Mouse (Mus musculus) hindbrain, embryonic 13.5 days (tissue): ENCODE measurements at regions not wholly inside any gene's neighbourhood (a gene's known extent, or its start where the extent isn't known, plus 50 kb on each side); places are given as distances from the start of the nearest gene placed in this dataset.

Experiments
- ATAC-seq: fragments of 200-750 bp; cut with Nextera tagmentation; 2 replicates; pipeline ENCODE4 v1.8.0; 2017; ENCODE audit warnings: moderate TSS enrichment; ENCODE audit not compliant: low FRiP score
- H3K27ac ChIP-seq: fragments of 300-500 bp; sonication (generic); 2 replicates; pipeline ENCODE4 v1.5.1; 2015; ENCODE audit warnings: inconsistent platforms, mild to moderate bottlenecking, moderate library complexity
- H3K27me3 ChIP-seq: fragments of 300-500 bp; sonication (generic); 2 replicates; pipeline ENCODE4 v1.6.1; 2015; ENCODE audit warnings: mild to moderate bottlenecking, inconsistent platforms
- H3K36me3 ChIP-seq: fragments of 300-500 bp; sonication (generic); 2 replicates; pipeline ENCODE4 v1.6.1; 2015; ENCODE audit warnings: mild to moderate bottlenecking, inconsistent platforms
- H3K4me1 ChIP-seq: fragments of 300-500 bp; sonication (generic); replicated peaks from 2 replicates; pipeline ENCODE4 v1.6.1; 2015; ENCODE audit warnings: inconsistent platforms
- H3K4me2 ChIP-seq: fragments of 300-500 bp; sonication (generic); 2 replicates; pipeline ENCODE4 v1.6.1; 2015; ENCODE audit warnings: inconsistent platforms, mild to moderate bottlenecking, moderate library complexity
- H3K4me3 ChIP-seq: fragments of 300-500 bp; sonication (generic); 2 replicates; pipeline ENCODE4 v1.5.1; 2015; ENCODE audit warnings: mild to moderate bottlenecking, inconsistent platforms
- H3K9ac ChIP-seq: fragments of 300-500 bp; sonication (generic); 2 replicates; pipeline ENCODE4 v1.6.1; 2015; ENCODE audit warnings: mild to moderate bottlenecking, inconsistent platforms
- H3K9me3 ChIP-seq: fragments of 300-500 bp; sonication (generic); 2 replicates; pipeline ENCODE4 v1.6.1; 2016; ENCODE audit warnings: inconsistent platforms
- WGBS: fragments of 180-500 bp; shearing (Covaris S2); methylation state at CpG from one replicate; pipeline ENCODE4 v1.1.7; 2015; 5-methylcytosine and 5-hydroxymethylcytosine counted together

- no peak overlapping the region for H3K4me2 ChIP-seq
- no peaks in the 10 kb centered on the region for H3K36me3 ChIP-seq
- no peaks in the 10 kb centered on the region for H3K4me1 ChIP-seq
- H3K9me3 ChIP-seq, result no peaks in the 10 kb centered on the region
- H3K27me3 ChIP-seq, result no peaks in the 10 kb centered on the region
- no peak for ATAC-seq
- H3K4me3 ChIP-seq, result no peak overlapping the region
- no peak overlapping the region for H3K27ac ChIP-seq
- H3K9ac ChIP-seq, result no peak overlapping the region
- 88% methylated on average over 2 of the region's 2 CpGs for WGBS
These were observed 291.2 kb upstream of the Manea start for GRCm38 (mm10) chr4:26637859-26638258.

GRCm38 (mm10) chr4:26630553-26631206, 284.0 kb upstream of the Manea start:
- H3K36me3 ChIP-seq, result no peaks in the 10 kb centered on the region
- peak; percentile 57 for ATAC-seq
- H3K27me3 ChIP-seq, result no peaks in the 10 kb centered on the region
- WGBS, result 30% methylated on average over 1 of the region's 1 CpGs
- no peak overlapping the region for H3K27ac ChIP-seq
- H3K4me3 ChIP-seq, result no peak overlapping the region
- H3K9me3 ChIP-seq, result no peaks in the 10 kb centered on the region
- no peak overlapping the region for H3K9ac ChIP-seq
- H3K4me2 ChIP-seq, result no peak overlapping the region
- no peaks in the 10 kb centered on the region for H3K4me1 ChIP-seq

- Histone ChIP-seq H3K9me3 (no peaks in the 10 kb centered on the region), H3K27ac (no peak overlapping the region), H3K9ac (no peak overlapping the region), H3K27me3 (no peaks in the 10 kb centered on the region), H3K4me3 (no peak overlapping the region), H3K36me3 (no peaks in the 10 kb centered on the region), H3K4me1 (no peaks in the 10 kb centered on the region), H3K4me2 (no peak overlapping the region)
- ATAC-seq, result no peak
- whole genome bisulfite sequencing, result 80% methylated on average over 2 of the region's 2 CpGs
These were observed 283.0 kb upstream of the Manea start for GRCm38 (mm10) chr4:26629710-26630109.

GRCm38 (mm10) chr4:26627744-26628143, 281.1 kb upstream of the Manea start:
- Histone ChIP-seq H3K4me3 (no peak overlapping the region), H3K27ac (no peak overlapping the region), H3K36me3 (no peaks in the 10 kb centered on the region), H3K4me1 (no peaks in the 10 kb centered on the region), H3K27me3 (no peaks in the 10 kb centered on the region), H3K9ac (no peak overlapping the region), H3K9me3 (no peaks in the 10 kb centered on the region), H3K4me2 (no peak overlapping the region)
- no peak for ATAC-seq
- 90% methylated on average over 6 of the region's 6 CpGs for WGBS

- 66% methylated on average over 3 of the region's 3 CpGs for WGBS
- no peak overlapping the region for H3K27ac ChIP-seq
- H3K36me3 ChIP-seq, result no peaks in the 10 kb centered on the region
- H3K9me3 ChIP-seq, result no peaks in the 10 kb centered on the region
- no peak for ATAC-seq
- H3K27me3 ChIP-seq, result no peaks in the 10 kb centered on the region
- no peak overlapping the region for H3K9ac ChIP-seq
- no peak overlapping the region for H3K4me3 ChIP-seq
- no peak overlapping the region for H3K4me2 ChIP-seq
- no peaks in the 10 kb centered on the region for H3K4me1 ChIP-seq
These were observed 242.6 kb upstream of the Manea start for GRCm38 (mm10) chr4:26589081-26589869.

- Histone ChIP-seq H3K9ac (no peak overlapping the region), H3K4me3 (no peak overlapping the region), H3K9me3 (no peaks in the 10 kb centered on the region), H3K4me1 (no peaks in the 10 kb centered on the region), H3K27ac (no peak overlapping the region), H3K4me2 (no peak overlapping the region), H3K27me3 (no peaks in the 10 kb centered on the region), H3K36me3 (no peaks in the 10 kb centered on the region)
- ATAC-seq, result no peak
- WGBS, result 94% methylated on average over 3 of the region's 3 CpGs
These were observed 209.0 kb upstream of the Manea start for GRCm38 (mm10) chr4:26555690-26556089.

GRCm38 (mm10) chr4:26543833-26544232, 197.1 kb upstream of the Manea start:
- no peak overlapping the region for H3K27ac ChIP-seq
- H3K9me3 ChIP-seq, result no peaks in the 10 kb centered on the region
- H3K4me1 ChIP-seq, result no peaks in the 10 kb centered on the region
- H3K27me3 ChIP-seq, result no peaks in the 10 kb centered on the region
- no peak overlapping the region for H3K4me3 ChIP-seq
- no peaks in the 10 kb centered on the region for H3K36me3 ChIP-seq
- no peak overlapping the region for H3K9ac ChIP-seq
- no peak overlapping the region for H3K4me2 ChIP-seq
- ATAC-seq, result 0 out of 2 replicates have a peak, but pooled peaks have one; percentile 68
- 65% methylated on average over 1 of the region's 1 CpGs for WGBS

- WGBS, result 56% methylated on average over 2 of the region's 2 CpGs
- no peaks in the 10 kb centered on the region for H3K36me3 ChIP-seq
- no peak overlapping the region for H3K9ac ChIP-seq
- H3K4me1 ChIP-seq, result no peaks in the 10 kb centered on the region
- H3K4me2 ChIP-seq, result no peak overlapping the region
- no peaks in the 10 kb centered on the region for H3K27me3 ChIP-seq
- H3K4me3 ChIP-seq, result no peak overlapping the region
- H3K9me3 ChIP-seq, result no peaks in the 10 kb centered on the region
- no peak overlapping the region for H3K27ac ChIP-seq
- no peak for ATAC-seq
These were observed 195.8 kb upstream of the Manea start for GRCm38 (mm10) chr4:26542511-26542910.

- H3K27ac ChIP-seq, result no peak overlapping the region
- no peak overlapping the region for H3K4me2 ChIP-seq
- H3K4me1 ChIP-seq, result no peaks in the 10 kb centered on the region
- 90% methylated on average over 5 of the region's 5 CpGs for WGBS
- no peaks in the 10 kb centered on the region for H3K9me3 ChIP-seq
- H3K36me3 ChIP-seq, result no peaks in the 10 kb centered on the region
- no peak overlapping the region for H3K9ac ChIP-seq
- H3K27me3 ChIP-seq, result no peaks in the 10 kb centered on the region
- no peak overlapping the region for H3K4me3 ChIP-seq
- ATAC-seq, result no peak
These were observed 161.3 kb upstream of the Manea start for GRCm38 (mm10) chr4:26508004-26508403.

- no peak overlapping the region for H3K4me2 ChIP-seq
- H3K27me3 ChIP-seq, result no peaks in the 10 kb centered on the region
- H3K9ac ChIP-seq, result no peak overlapping the region
- ATAC-seq, result no peak
- no peak overlapping the region for H3K27ac ChIP-seq
- H3K36me3 ChIP-seq, result no peaks in the 10 kb centered on the region
- no peak overlapping the region for H3K4me3 ChIP-seq
- no peaks in the 10 kb centered on the region for H3K9me3 ChIP-seq
- H3K4me1 ChIP-seq, result no peaks in the 10 kb centered on the region
These were observed 147.6 kb upstream of the Manea start for GRCm38 (mm10) chr4:26494262-26494661.

- H3K9me3 ChIP-seq, result no peaks in the 10 kb centered on the region
- no peak overlapping the region for H3K27ac ChIP-seq
- H3K4me3 ChIP-seq, result no peak overlapping the region
- no peak for ATAC-seq
- no peaks in the 10 kb centered on the region for H3K27me3 ChIP-seq
- no peak overlapping the region for H3K9ac ChIP-seq
- no peaks in the 10 kb centered on the region for H3K36me3 ChIP-seq
- H3K4me1 ChIP-seq, result no peaks in the 10 kb centered on the region
- H3K4me2 ChIP-seq, result no peak overlapping the region
- WGBS, result 94% methylated on average over 1 of the region's 1 CpGs
These were observed 128.2 kb upstream of the Manea start for GRCm38 (mm10) chr4:26474913-26475312.

- Histone ChIP-seq H3K4me2 (no peak overlapping the region), H3K4me3 (no peak overlapping the region), H3K4me1 (no peaks in the 10 kb centered on the region), H3K27ac (no peak overlapping the region), H3K36me3 (no peaks in the 10 kb centered on the region), H3K9ac (no peak overlapping the region), H3K9me3 (no peaks in the 10 kb centered on the region), H3K27me3 (no peaks in the 10 kb centered on the region)
- no peak for ATAC-seq
- 59% methylated on average over 1 of the region's 1 CpGs for WGBS
These were observed 94.8 kb upstream of the Manea start for GRCm38 (mm10) chr4:26441533-26441932.

- no peak for ATAC-seq
- no peaks in the 10 kb centered on the region for H3K27me3 ChIP-seq
- H3K4me3 ChIP-seq, result no peak overlapping the region
- peaks cover 4% of the 10 kb centered on the region; the same call in 1 of the 2 replicates for H3K9me3 ChIP-seq
- H3K4me1 ChIP-seq, result no peaks in the 10 kb centered on the region
- H3K4me2 ChIP-seq, result no peak overlapping the region
- H3K36me3 ChIP-seq, result no peaks in the 10 kb centered on the region
- no peak overlapping the region for H3K9ac ChIP-seq
- H3K27ac ChIP-seq, result no peak overlapping the region
These were observed 75.4 kb upstream of the Manea start for GRCm38 (mm10) chr4:26422084-26422483.
